ENCODE assay signal across 8 mouse cellular contexts in genomic region chr14:20707201-20708190, GRCm38 (mm10). TPM values are rescaled to one million over a fixed set of nuclear protein-coding genes. Genes with fewer than 3 reads are reported as not detected.
DNase-seq lines count a peak whose midpoint lies in the region; ATAC-seq and TF ChIP-seq lines count a peak whose summit lies in the region.

TSS of gene Zswim8 (plus strand) at chr14:20707552.

- no peak for TF ChIP-seq EP300 in liver, embryonic 14.5 days (IDR thresholded peaks at IDR 0.05; ENCODE audit: low read depth)
- TF ChIP-seq EP300 in stomach, postnatal 0 days (optimal IDR thresholded peaks at IDR 0.05), result no peak

- no peaks in the 10 kb centered on the region for H3K27me3 ChIP-seq in forebrain, embryonic 10.5 days (ENCODE audit: poor library complexity, severe bottlenecking)
- no peaks in the 10 kb centered on the region for H3K27me3 ChIP-seq in heart, embryonic 15.5 days
- no peaks in the 10 kb centered on the region for H3K27me3 ChIP-seq in liver, embryonic 14.5 days (ENCODE audit: control insufficient read depth, insufficient read depth, low read length)
- H3K27me3 ChIP-seq in neural tube, embryonic 11.5 days (ENCODE audit: control insufficient read depth, insufficient read depth, low read length), result no peaks in the 10 kb centered on the region
- no peaks in the 10 kb centered on the region for H3K27me3 ChIP-seq in stomach, postnatal 0 days (ENCODE audit: control insufficient read depth, insufficient read depth, low read length)

- DNase-seq in CD4-positive, CD25-positive, alpha-beta regulatory T cell, adult 2 months (ENCODE audit: low read depth, low spot score), result peak; percentile 78
- DNase-seq in c-Kit-negative CD71-positive TER-119-positive erythroid progenitor cells, embryonic 14.5 days (ENCODE audit: low read depth, low spot score), result peak; percentile 74
- DNase-seq in forebrain, embryonic 10.5 days (ENCODE audit: extremely low spot score, low spot score), result peak; percentile 91
- DNase-seq in kidney, postnatal 25 days, result peak; percentile 89 to 96
- DNase-seq in liver, embryonic 14.5 days (ENCODE audit: low read depth in 3 of 3, low spot score in 3 of 3), result peak; percentile 62 to 73 (median 68)
- peak; percentile 92 for DNase-seq in neural tube, embryonic 11.5 days (ENCODE audit: low spot score)
- peak; percentile 92 for DNase-seq in stomach, postnatal 0 days (ENCODE audit: low spot score)

- peak; percentile 41 for TF ChIP-seq CTCF in liver, embryonic 14.5 days (IDR thresholded peaks at IDR 0.05; ENCODE audit: low read depth)
- TF ChIP-seq CTCF in stomach, postnatal 0 days (IDR thresholded peaks at IDR 0.05; ENCODE audit: low read depth), result peak; percentile 22

- no peaks in the 10 kb centered on the region for H3K9me3 ChIP-seq in forebrain, embryonic 10.5 days
- no peaks in the 10 kb centered on the region for H3K9me3 ChIP-seq in heart, embryonic 15.5 days (replicated peaks)
- no peaks in the 10 kb centered on the region for H3K9me3 ChIP-seq in liver, embryonic 14.5 days (ENCODE audit: control insufficient read depth, low read length)
- no peaks in the 10 kb centered on the region for H3K9me3 ChIP-seq in neural tube, embryonic 11.5 days (ENCODE audit: control insufficient read depth, low read length)
- H3K9me3 ChIP-seq in stomach, postnatal 0 days (ENCODE audit: control insufficient read depth, low read length), result no peaks in the 10 kb centered on the region

- peak within 1 kb of the TSS; percentile 81 for H3K4me2 ChIP-seq in heart, embryonic 15.5 days
- H3K4me2 ChIP-seq in liver, embryonic 14.5 days (ENCODE audit: low read depth), result peak within 1 kb of the TSS; percentile 99
- H3K4me2 ChIP-seq in neural tube, embryonic 11.5 days (ENCODE audit: low read depth), result peak within 1 kb of the TSS; percentile 44
- H3K4me2 ChIP-seq in stomach, postnatal 0 days (replicated peaks; ENCODE audit: low read depth), result peak within 1 kb of the TSS; percentile 87

- H3K4me3 ChIP-seq in forebrain, embryonic 10.5 days, result peak within 1 kb of the TSS; percentile 100
- peak within 1 kb of the TSS; percentile 81 for H3K4me3 ChIP-seq in heart, embryonic 15.5 days
- H3K4me3 ChIP-seq in liver, embryonic 14.5 days (ENCODE audit: insufficient read depth in 1 of 2, low read depth in 2 of 2, low read length in 2 of 2), result peak within 1 kb of the TSS; percentile 75 to 98
- H3K4me3 ChIP-seq in neural tube, embryonic 11.5 days (ENCODE audit: low read depth, low read length), result peak within 1 kb of the TSS; percentile 90
- peak within 1 kb of the TSS; percentile 100 for H3K4me3 ChIP-seq in stomach, postnatal 0 days (ENCODE audit: low read depth, low read length)

- peaks cover 36% of the 10 kb centered on the region for H3K4me1 ChIP-seq in forebrain, embryonic 10.5 days
- H3K4me1 ChIP-seq in heart, embryonic 15.5 days (replicated peaks), result peaks cover 29% of the 10 kb centered on the region
- H3K4me1 ChIP-seq in liver, embryonic 14.5 days (replicated peaks; ENCODE audit: control insufficient read depth in 2 of 2, insufficient read depth in 2 of 2, low read length in 1 of 2), result peaks cover 12 to 14% of the 10 kb centered on the region in 2 experiments
- H3K4me1 ChIP-seq in neural tube, embryonic 11.5 days (ENCODE audit: control insufficient read depth, insufficient read depth, low read length), result peaks cover 10% of the 10 kb centered on the region
- peaks cover 5% of the 10 kb centered on the region for H3K4me1 ChIP-seq in stomach, postnatal 0 days (replicated peaks; ENCODE audit: control insufficient read depth, insufficient read depth)

- peaks cover 46% of the 10 kb centered on the region for H3K36me3 ChIP-seq in forebrain, embryonic 10.5 days (replicated peaks)
- peaks cover 28% of the 10 kb centered on the region for H3K36me3 ChIP-seq in heart, embryonic 15.5 days
- H3K36me3 ChIP-seq in liver, embryonic 14.5 days (replicated peaks; ENCODE audit: control insufficient read depth, insufficient read depth, low read depth), result no peaks in the 10 kb centered on the region; the same call in 1 of the 2 replicates
- H3K36me3 ChIP-seq in neural tube, embryonic 11.5 days (ENCODE audit: control insufficient read depth, insufficient read depth, low read length), result peaks cover 5% of the 10 kb centered on the region
- H3K36me3 ChIP-seq in stomach, postnatal 0 days (ENCODE audit: control insufficient read depth, insufficient read depth, low read length), result peaks cover 13% of the 10 kb centered on the region

- WGBS in forebrain, embryonic 10.5 days, result under 1% methylated on average over 80 of the region's 80 CpGs
- WGBS in heart, embryonic 15.5 days, result under 1% methylated on average over 72 of the region's 80 CpGs
- WGBS in liver, embryonic 14.5 days (ENCODE audit: insufficient replicate concordance), result under 1% methylated on average over 77 of the region's 80 CpGs
- WGBS in neural tube, embryonic 11.5 days, result under 1% methylated on average over 58 of the region's 80 CpGs
- WGBS in stomach, postnatal 0 days, result under 1% methylated on average over 74 of the region's 80 CpGs

- peak within 1 kb of the TSS; percentile 95 for H3K9ac ChIP-seq in heart, embryonic 15.5 days
- H3K9ac ChIP-seq in liver, embryonic 14.5 days (replicated peaks), result peak within 1 kb of the TSS; percentile 96
- H3K9ac ChIP-seq in neural tube, embryonic 11.5 days (ENCODE audit: low read length), result peak within 1 kb of the TSS; percentile 89
- H3K9ac ChIP-seq in stomach, postnatal 0 days (ENCODE audit: low read length), result peak within 1 kb of the TSS; percentile 97

- ATAC-seq in heart, embryonic 15.5 days (replicated peaks; ENCODE audit: insufficient number of reproducible peaks, insufficient read depth, low FRiP score, low read depth), result peak; percentile 87
- ATAC-seq in liver, embryonic 14.5 days (ENCODE audit: insufficient read depth), result peak; percentile 86
- peak; percentile 91 for ATAC-seq in neural tube, embryonic 11.5 days (ENCODE audit: insufficient read depth, low FRiP score, low TSS enrichment)
- peak; percentile 93 for ATAC-seq in stomach, postnatal 0 days (ENCODE audit: low FRiP score, low TSS enrichment)

- peak within 1 kb of the TSS; percentile 94 for H3K27ac ChIP-seq in forebrain, embryonic 10.5 days
- peak within 1 kb of the TSS; percentile 91 for H3K27ac ChIP-seq in heart, embryonic 15.5 days
- H3K27ac ChIP-seq in liver, embryonic 14.5 days, result peak within 1 kb of the TSS; percentile 70
- H3K27ac ChIP-seq in neural tube, embryonic 11.5 days (ENCODE audit: low read depth, low read length), result peak within 1 kb of the TSS; percentile 68
- peak within 1 kb of the TSS; percentile 94 for H3K27ac ChIP-seq in stomach, postnatal 0 days (replicated peaks)

RNA-seq across cellular contexts. Expression of gene Zswim8, which starts in this region (rescaled TPM):
- polyA plus RNA-seq in forebrain, embryonic 10.5 days (2016; fragmentation: Nextera tagmentation; extraction: Ambion mirVana), result 28.9 and 29.0 TPM in 2 replicates
- 18.2 and 24.7 TPM in 2 replicates for polyA plus RNA-seq in heart, embryonic 15.5 days (2015; fragmentation: Nextera tagmentation; extraction: Ambion mirVana)
- polyA plus RNA-seq in liver, embryonic 14.5 days (2012; rRNA removed), result 16.8 and 20.8 TPM in 2 replicates
- polyA plus RNA-seq in liver, embryonic 14.5 days (2014; fragmentation: Nextera tagmentation; extraction: Ambion mirVana), result 3.1 and 4.0 TPM in 2 replicates
- polyA plus RNA-seq in neural tube, embryonic 11.5 days (2014; fragmentation: Nextera tagmentation; extraction: Ambion mirVana), result 30.2 and 36.0 TPM in 2 replicates
- 13.6 and 13.7 TPM in 2 replicates for polyA plus RNA-seq in stomach, postnatal 0 days (2015; fragmentation: Nextera tagmentation; extraction: Ambion mirVana)

Comparison
In these comparisons a context has a peak if more than half of its experiments do, and no peak if none do; other contexts are left out.
1. Peak in every context shown above with its lines: DNase-seq, ATAC-seq, H3K4me3 ChIP-seq and H3K27ac ChIP-seq.
2. H3K4me2 ChIP-seq: peak in every context shown above with its lines; median percentile 99 in liver, embryonic 14.5 days; 87 in stomach, postnatal 0 days; 81 in heart, embryonic 15.5 days; 44 in neural tube, embryonic 11.5 days.